Mouse (Mus musculus): ENCODE measurements around the gene Rb1.

Gene Rb1

DNA sequence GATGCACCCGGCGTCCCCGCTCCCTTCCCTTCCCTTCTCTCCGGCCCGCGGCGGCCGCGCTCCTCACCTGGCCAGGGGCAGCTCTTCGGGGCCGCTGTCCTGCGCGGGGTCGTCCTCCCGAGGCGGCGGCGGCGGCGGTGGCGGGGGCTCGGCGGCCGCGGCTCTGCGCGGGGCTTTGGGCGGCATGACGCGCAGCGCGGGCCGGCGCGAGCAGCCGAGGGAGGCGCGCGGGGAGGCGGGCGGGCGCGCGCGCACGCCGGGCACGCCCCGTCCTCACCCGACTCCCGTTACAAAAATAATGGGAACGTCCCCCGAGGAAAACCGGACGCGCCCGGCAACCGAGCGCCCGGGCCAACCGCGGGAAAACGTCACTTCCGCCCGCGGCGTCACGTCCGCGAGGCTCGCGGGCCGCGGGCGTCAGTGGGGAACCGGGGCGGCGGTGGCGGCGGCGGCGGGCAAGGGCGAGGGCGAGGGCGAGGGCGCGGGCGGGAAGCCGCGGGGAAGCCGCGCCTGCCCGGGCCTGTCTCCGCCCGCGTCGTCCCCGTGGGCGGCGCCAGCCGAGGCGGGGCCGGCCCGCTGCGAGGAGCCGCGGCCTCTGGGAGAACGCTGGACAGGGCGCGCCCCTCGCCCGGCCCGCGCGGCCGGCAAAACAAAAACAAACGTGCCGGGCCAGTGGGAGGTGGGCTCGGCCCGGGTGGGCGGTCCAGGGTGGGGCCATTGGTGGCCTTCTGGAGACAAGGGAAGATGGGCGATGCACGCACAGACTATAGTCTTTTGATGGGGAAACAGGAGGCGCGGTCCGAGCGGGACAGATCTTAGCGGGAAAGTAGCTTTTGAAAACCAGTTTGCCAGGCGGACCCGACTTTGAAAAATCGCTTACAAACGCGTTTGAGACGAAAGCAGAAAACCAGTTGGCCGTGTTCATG lies at the start of gene Rb1:
Rb1 (minus strand) TSS at position 367 of the 926 bp plus-strand sequence.
- DNase-seq: peak; percentile 90

GRCm38 (mm10) chr14:73374315-73374890 lies 48.8 kb upstream of the Rb1 start:
- peak; percentile 87 for DNase-seq

DNA sequence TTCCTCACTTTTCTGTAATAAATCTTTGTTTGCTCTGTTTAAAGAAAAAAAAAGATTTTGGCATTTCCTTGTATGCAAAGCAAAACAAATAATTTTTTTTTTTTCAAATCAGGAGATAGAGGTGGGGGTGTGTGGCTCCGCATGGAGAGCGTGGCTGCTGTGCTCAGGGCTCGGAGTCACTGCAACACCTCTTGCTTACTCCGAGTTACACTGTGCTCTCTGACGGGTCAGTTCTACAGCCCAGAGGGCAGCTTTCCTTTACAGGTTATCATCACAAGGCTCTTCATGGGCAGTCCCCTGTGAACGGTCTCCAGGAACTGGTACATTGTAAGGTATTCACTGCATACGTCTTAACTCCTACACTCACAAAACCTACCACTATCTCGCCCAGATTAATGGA lies 48.0 kb upstream of the Rb1 start:
- DNase-seq: peak; percentile 22

DNA sequence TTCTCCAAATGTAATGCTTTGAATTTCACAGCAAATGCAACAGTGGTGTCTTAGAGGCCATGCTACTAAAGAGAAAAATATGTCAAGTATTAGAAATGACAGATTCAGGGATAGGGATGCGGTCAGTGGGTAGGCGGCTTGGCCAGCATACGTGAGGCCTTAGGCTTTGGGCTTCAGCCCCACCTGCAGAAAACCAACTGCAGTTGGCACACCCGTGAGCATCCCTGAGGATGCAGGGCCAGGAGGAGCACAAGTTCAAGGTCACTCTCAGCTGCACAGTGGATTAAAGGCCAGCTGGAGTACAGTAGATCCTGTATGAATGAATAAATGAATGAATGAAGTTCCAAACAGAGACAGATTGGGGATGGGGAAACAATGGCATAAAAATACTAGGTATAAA lies 47.4 kb upstream of the Rb1 start:
- DNase-seq: no peak

DNA sequence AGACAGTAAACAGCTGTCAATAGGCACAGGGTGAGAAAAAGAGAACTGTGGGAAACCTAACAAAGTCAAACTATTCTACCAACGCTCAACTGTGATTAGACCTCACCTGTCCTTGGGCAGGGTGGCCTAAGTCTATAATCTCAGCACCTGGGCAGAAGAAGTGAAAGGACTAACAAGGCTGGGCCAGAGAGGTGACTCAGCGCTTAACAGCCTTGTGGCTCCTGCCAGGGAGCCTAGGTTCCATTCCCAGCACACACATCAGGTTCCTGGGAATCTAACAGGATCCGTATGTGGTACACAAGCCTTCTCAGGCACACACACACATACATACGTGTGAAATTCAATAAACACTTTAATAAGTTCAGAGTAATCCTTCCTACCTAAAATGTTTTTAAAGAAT lies 46.0 kb upstream of the Rb1 start:
- DNase-seq: no peak

- DNase-seq: peak; percentile 41
Measured at GRCm38 (mm10) chr14:73370695-73371372, 45.2 kb upstream of the Rb1 start.

- no peak for DNase-seq
Measured at GRCm38 (mm10) chr14:73370078-73370670, 44.6 kb upstream of the Rb1 start.

GRCm38 (mm10) chr14:73369634-73370033 lies 44.0 kb upstream of the Rb1 start:
- no peak for DNase-seq

DNA sequence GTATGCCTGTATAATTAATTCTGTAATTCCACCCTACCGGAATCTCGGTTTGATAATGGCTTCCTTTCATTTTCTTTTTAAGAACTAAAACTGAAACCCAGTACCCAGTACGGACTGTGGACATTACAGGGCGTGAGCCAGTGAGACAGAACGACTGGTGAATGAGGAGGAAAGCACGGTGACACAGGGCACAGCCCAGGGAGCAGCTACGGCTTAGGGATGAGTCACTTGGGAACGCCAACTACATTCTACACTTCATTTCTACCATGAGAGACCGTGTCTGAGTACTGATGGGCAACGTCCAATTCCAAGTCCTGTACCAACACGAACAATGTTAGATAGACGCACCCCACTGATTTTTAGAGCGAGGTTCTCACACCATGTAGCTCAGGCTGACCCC lies 43.3 kb upstream of the Rb1 start:
- no peak for DNase-seq

DNA sequence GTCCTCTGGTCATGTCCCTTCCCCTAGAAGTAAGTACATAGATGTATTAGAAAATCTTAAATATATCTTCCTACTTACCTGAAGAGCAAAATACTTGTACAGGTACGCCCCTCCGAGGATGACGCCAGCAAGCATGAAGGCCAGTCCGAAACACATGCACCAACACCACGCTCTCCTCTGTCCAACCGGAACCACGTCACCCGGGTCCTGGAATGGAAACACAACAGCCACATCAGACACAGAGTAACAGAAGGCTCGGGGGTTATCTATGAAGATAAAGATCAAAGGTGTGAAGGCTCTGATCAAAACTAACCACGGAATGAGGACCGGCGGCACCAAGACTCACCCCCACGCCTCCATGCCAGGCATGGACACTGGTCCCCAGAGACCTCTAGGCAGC lies 42.6 kb upstream of the Rb1 start:
- DNase-seq: no peak

GRCm38 (mm10) chr14:73366278-73366677 lies 40.7 kb upstream of the Rb1 start:
- DNase-seq: no peak

DNA sequence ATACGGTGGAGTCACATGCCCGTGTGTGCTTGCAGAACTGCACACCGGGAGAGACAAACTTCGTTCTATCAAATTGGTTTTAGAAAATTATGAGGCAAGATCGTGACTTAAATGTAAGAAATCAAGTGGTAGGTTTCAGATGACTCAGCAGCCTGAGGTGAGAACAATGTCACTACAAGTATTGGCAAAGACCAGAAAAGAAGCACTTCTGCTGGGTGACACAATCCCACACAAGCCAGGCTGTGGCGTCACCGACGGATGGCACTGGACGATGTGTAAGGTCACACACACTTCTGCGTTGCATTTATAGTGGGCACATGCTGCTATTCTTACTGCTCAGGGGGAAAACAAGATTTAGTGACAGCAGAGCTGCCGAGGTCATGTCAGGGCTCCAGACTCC lies 38.2 kb upstream of the Rb1 start:
- no peak for DNase-seq

- no peak for DNase-seq
Measured at GRCm38 (mm10) chr14:73354700-73355099, 29.1 kb upstream of the Rb1 start.

DNA sequence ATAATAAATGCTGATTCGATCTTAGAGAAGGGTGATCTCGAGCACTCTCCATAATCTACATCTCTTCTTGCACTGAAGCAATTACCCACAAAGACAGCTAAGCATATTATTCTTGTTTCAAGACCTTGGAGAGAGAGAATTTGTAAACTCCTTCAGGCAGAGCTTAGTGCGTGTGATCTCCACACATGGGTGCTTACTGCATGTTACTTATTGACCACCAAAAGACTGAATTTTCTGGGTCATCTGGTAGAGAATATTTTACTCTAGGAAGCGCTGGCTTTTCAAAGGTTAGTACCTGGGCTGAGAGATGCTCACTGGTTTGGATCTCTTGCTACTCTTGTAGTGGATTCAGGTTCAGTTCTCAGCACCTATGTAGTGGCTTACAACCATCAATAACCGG lies 25.5 kb upstream of the Rb1 start:
- DNase-seq: peak; percentile 45

- no peak for DNase-seq
Measured at GRCm38 (mm10) chr14:73350029-73350428, 24.4 kb upstream of the Rb1 start.

DNA sequence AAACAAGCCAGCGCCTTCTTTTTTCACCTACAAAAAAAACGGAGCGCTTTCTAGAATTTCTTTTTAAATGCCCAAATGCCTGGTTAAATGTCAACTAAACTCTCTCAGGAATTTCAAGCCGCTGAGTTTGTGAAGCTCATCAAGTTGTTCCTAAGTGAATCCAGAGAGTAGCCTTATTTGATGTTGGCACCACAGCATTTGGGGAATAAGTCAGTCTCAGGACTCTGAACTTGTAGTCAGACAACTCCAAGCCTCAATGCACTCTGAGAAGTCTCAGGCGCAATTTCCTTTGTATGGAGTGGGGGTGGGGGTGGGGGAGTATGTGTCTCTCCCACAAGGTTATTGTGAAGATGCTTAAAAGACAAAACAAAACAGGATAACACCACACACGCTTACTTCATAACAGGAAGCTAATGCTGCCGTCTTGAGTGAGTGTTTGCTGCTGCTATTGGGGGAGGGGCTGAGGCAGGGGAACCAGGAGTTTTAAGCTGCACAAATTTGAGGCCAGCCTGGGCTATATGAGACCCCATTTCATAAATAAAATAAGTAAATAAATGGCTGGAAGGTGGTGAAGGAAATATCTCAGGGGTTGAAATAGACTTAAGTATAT lies 23.5 kb upstream of the Rb1 start:
- peak; percentile 37 for DNase-seq

GRCm38 (mm10) chr14:73347302-73347701 lies 21.7 kb upstream of the Rb1 start:
- DNase-seq: peak; percentile 33

- no peak for DNase-seq
Measured at GRCm38 (mm10) chr14:73345614-73346013, 20.0 kb upstream of the Rb1 start.

DNA sequence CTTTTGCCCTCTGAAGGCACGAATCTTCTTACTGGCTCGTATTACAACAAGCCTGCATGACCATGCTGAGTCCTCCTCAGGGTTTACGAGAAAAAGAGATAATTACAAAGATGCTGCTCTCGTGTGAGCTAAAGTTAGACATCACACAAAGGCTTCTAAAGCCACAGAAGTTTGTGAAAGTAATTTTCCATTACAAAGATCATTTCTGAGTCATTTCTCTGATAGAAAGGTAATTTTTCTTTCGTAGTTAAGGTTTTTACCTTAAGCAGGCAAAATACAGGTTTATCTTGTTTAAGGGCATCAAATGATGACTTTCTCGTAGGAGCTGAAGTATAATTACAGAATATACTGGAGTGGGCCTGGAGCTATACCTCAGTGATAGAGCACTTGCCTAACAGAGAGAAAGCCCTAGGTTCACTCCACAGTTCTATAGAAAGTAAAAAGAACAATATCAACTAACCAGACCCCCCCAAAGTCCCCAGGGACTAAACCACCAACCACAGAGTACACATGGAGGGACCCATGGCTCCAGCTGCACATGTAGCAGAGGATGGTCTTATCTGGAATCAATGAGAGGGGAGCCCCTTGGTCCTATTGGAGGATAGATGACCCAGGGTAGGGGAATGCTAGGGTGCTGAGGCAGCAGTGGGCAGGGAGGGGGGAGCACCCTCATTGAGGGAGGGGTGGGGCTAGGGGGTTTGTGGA lies 14.6 kb upstream of the Rb1 start:
- DNase-seq: no peak

DNA sequence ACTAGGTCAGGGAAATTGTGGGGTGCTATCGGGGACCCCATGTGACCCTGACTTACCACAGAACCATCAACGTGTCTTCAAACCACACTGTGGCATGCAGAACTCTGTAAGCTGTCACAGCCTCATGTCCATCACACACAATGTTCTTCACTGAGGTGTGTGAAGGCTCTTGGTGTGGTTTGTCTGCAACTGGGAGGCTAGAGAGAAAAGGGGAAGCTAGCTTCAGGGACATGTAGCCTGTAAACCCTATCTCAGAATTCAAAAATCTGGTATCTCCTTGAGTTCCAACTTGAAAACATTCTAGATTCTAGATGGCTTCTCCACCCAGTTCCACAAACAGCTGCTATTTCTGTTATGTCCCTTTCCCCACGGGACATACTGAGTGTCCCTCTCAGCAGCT lies 14.0 kb upstream of the Rb1 start:
- DNase-seq: no peak

- DNase-seq: no peak
Measured at GRCm38 (mm10) chr14:73336316-73337080, 10.9 kb upstream of the Rb1 start.
